Mouse (Mus musculus) hindbrain, embryonic 14.5 days (tissue): ENCODE measurements around the gene Aqp6. TPM values are rescaled to one million over a fixed set of nuclear protein-coding genes. Genes with fewer than 3 reads are reported as not detected.

Source experiments
- polyA plus RNA-seq: library from polyadenylated mRNA; unstranded; fragments of >200 nt; fragmentation: Nextera tagmentation; extraction: Ambion mirVana; gene quantifications from 2 replicates; pipeline ENCODE4 v1.2.1, GENCODE M21; 2014

Aqp6 gene
- polyA plus RNA-seq, 1 experiment from 2014 or later, result 1.2 TPM

Other genes starting within 250 kb of the Aqp6 start
- gene Fmnl3, start 230.9 kb upstream of the Aqp6 start, polyA plus RNA-seq, result 9.0 and 9.2 TPM in 2 replicates
- 262 and 272 TPM in 2 replicates for gene Tmbim6, start 208.5 kb upstream of the Aqp6 start, polyA plus RNA-seq
- gene Nckap5l, start 143.7 kb upstream of the Aqp6 start, polyA plus RNA-seq, result 16.2 and 19.3 TPM in 2 replicates
- 16.5 and 19.6 TPM in 2 replicates for gene Bcdin3d, start 126.7 kb upstream of the Aqp6 start, polyA plus RNA-seq
- gene Faim2, start 73.2 kb upstream of the Aqp6 start, polyA plus RNA-seq, result 32.0 and 44.4 TPM in 2 replicates
- gene Aqp2, start 22.3 kb upstream of the Aqp6 start, polyA plus RNA-seq, result not detected in 2 replicates
- 0.42 and 1.4 TPM in 2 replicates for gene Aqp5, start 10.6 kb upstream of the Aqp6 start, polyA plus RNA-seq
- gene Racgap1, start 50.3 kb downstream of the Aqp6 start, polyA plus RNA-seq, result 44.9 and 51.3 TPM in 2 replicates
- gene Asic1, start 69.0 kb downstream of the Aqp6 start, polyA plus RNA-seq, result 49.7 and 51.7 TPM in 2 replicates
- gene Smarcd1, start 100.7 kb downstream of the Aqp6 start, polyA plus RNA-seq, result 93.2 and 107 TPM in 2 replicates
- not detected in 2 replicates for gene Gm17349, start 104.1 kb downstream of the Aqp6 start, polyA plus RNA-seq
- 2.0 and 2.2 TPM in 2 replicates for gene Gpd1, start 116.1 kb downstream of the Aqp6 start, polyA plus RNA-seq
- 182 and 202 TPM in 2 replicates for gene Cox14, start 124.2 kb downstream of the Aqp6 start, polyA plus RNA-seq
- gene Cers5, start 171.5 kb downstream of the Aqp6 start, polyA plus RNA-seq, result 78.5 and 89.3 TPM in 2 replicates